Mouse (Mus musculus) lung, adult 2 months (tissue): ENCODE results near the gene Cdr2l. TPM values are rescaled to one million over a fixed set of nuclear protein-coding genes. Genes with fewer than 3 reads are reported as not detected.

Experiments used
- DNase-seq: peaks from one replicate; pipeline ENCODE4 v3.0.0; 2022
- H3K4me1 ChIP-seq: fragments of 200-500 bp; 2 replicates; pipeline ENCODE4 v1.6.1; 2011; ENCODE audit warnings: low read length; ENCODE audit not compliant: control insufficient read depth, insufficient read depth
- H3K4me3 ChIP-seq: fragments of 200-500 bp; replicated peaks from 2 replicates; pipeline ENCODE3; 2011; ENCODE audit warnings: low read depth, mild to moderate bottlenecking, control low read depth, low read length; ENCODE audit errors: extremely low read depth
- CTCF ChIP-seq: fragments of 200-500 bp; IDR thresholded peaks from 2 replicates; pipeline ENCODE4 v1.5.1; 2011; ENCODE audit warnings: mild to moderate bottlenecking, low read length, control low read depth; ENCODE audit not compliant: insufficient read depth
- POLR2A ChIP-seq: fragments of 200-500 bp; IDR thresholded peaks from 2 replicates; pipeline ENCODE4 v1.6.1; 2011; ENCODE audit warnings: low read depth, mild to moderate bottlenecking, control low read depth, low read length, borderline replicate concordance; ENCODE audit errors: extremely low read depth
- WGBS: fragments of 180-500 bp; shearing (Covaris S2); methylation state at CpG from one replicate; pipeline ENCODE4 v1.1.7; 2018; 5-methylcytosine and 5-hydroxymethylcytosine counted together
- polyA plus RNA-seq: library from polyadenylated mRNA; depleted of rRNA; stranded (reverse); fragments of >200 nt; gene quantifications from 2 replicates; pipeline ENCODE4 v1.2.3, GENCODE M21; 2012; rRNA removed

Gene Cdr2l
- polyA plus RNA-seq, 1 experiment: 29.1 TPM

GRCm38 (mm10) chr11:115437571-115438122, 55.9 kb downstream of the Cdr2l start:
- no peaks in the 10 kb centered on the region for H3K4me1 ChIP-seq
- no peak for TF ChIP-seq CTCF
- no peak for TF ChIP-seq POLR2A
- no peak for DNase-seq
- H3K4me3 ChIP-seq: no peak overlapping the region
- WGBS: 63% methylated on average over 5 of the region's 5 CpGs

GRCm38 (mm10) chr11:115439326-115439725, 57.6 kb downstream of the Cdr2l start:
- Histone ChIP-seq H3K4me3 (no peak overlapping the region), H3K4me1 (no peaks in the 10 kb centered on the region)
- 77% methylated on average over 3 of the region's 3 CpGs for WGBS
- TF ChIP-seq CTCF (no peak), POLR2A (no peak)
- DNase-seq: no peak

GRCm38 (mm10) chr11:115439906-115440595, 58.3 kb downstream of the Cdr2l start, which contains the start of gene Trim80:
Trim80 (plus strand) TSS chr11:115440545.
- 96% methylated on average over 9 of the region's 9 CpGs for WGBS
- TF ChIP-seq POLR2A (no peak), CTCF (no peak)
- DNase-seq: no peak

DNA sequence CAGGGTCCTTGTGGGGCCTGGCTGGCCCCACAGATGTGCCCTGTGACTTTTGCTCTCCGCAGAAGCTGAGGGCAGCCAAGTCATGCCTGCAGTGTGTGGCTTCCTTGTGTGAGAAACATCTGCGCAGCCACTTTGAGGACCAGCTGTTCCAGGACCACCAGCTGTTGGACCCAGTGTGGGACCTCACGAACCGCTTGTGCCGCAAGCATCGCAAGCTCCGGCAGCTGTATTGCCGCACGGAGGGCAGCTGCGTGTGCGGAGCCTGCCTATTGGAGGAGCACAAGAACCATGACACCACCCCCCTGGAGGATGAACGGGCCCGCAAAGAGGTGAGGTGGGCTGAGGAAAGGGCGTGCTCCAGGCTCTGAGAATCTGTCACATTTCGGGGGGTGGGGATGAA, 59.7 kb downstream of the Cdr2l start:
- no peak for DNase-seq
- no peaks in the 10 kb centered on the region for H3K4me1 ChIP-seq
- H3K4me3 ChIP-seq: no peak overlapping the region
- TF ChIP-seq POLR2A (no peak), CTCF (no peak)
- WGBS: 72% methylated on average over 15 of the region's 15 CpGs

More at GRCm38 (mm10) chr11:115439906-115440595, 58.3 kb downstream of the Cdr2l start, which contains the start of gene Trim80:
- no peak within 1 kb of the TSS for H3K4me3 ChIP-seq
- no peaks in the 10 kb centered on the region for H3K4me1 ChIP-seq

Other genes with a start within 250 kb of the Cdr2l start
- 12.2 and 20.6 TPM in 2 replicates for gene Cd300lf, start 247.9 kb upstream of the Cdr2l start, polyA plus RNA-seq
- 46.8 and 60.1 TPM in 2 replicates for gene Slc9a3r1, start 218.6 kb upstream of the Cdr2l start, polyA plus RNA-seq
- gene Tmem104, start 194.4 kb upstream of the Cdr2l start, polyA plus RNA-seq: 19.1 and 21.6 TPM in 2 replicates
- gene Nat9, start 194.1 kb upstream of the Cdr2l start, polyA plus RNA-seq: 18.8 and 26.4 TPM in 2 replicates
- gene Grin2c, start 114.7 kb upstream of the Cdr2l start, polyA plus RNA-seq: 4.8 and 6.5 TPM in 2 replicates
- gene Fdxr, start 104.9 kb upstream of the Cdr2l start, polyA plus RNA-seq: 11.1 and 13.0 TPM in 2 replicates
- 2.8 and 3.8 TPM in 2 replicates for gene Fads6, start 84.3 kb upstream of the Cdr2l start, polyA plus RNA-seq
- 8.3 TPM in 1 of 2 replicates, not detected in the other for gene Otop2, start 74.8 kb upstream of the Cdr2l start, polyA plus RNA-seq
- gene Ush1g, start 59.9 kb upstream of the Cdr2l start, polyA plus RNA-seq: 0.11 and 0.17 TPM in 2 replicates
- gene Otop3, start 47.2 kb upstream of the Cdr2l start, polyA plus RNA-seq: 0.05 and 7.8 TPM in 2 replicates
- 43.3 and 45.0 TPM in 2 replicates for gene Hid1, start 14.2 kb upstream of the Cdr2l start, polyA plus RNA-seq
- gene Mrpl58, start 21.8 kb downstream of the Cdr2l start, polyA plus RNA-seq: 52.3 and 80.8 TPM in 2 replicates
- 52.4 and 108 TPM in 2 replicates for gene Atp5h, start 38.0 kb downstream of the Cdr2l start, polyA plus RNA-seq
- 33.3 and 36.6 TPM in 2 replicates for gene Kctd2, start 38.2 kb downstream of the Cdr2l start, polyA plus RNA-seq
- 0.07 and 0.13 TPM in 2 replicates for gene Trim80, start 58.6 kb downstream of the Cdr2l start, polyA plus RNA-seq
- gene Slc16a5, start 80.6 kb downstream of the Cdr2l start, polyA plus RNA-seq: 0.80 and 0.95 TPM in 2 replicates
- 11.6 and 12.0 TPM in 2 replicates for gene Armc7, start 93.8 kb downstream of the Cdr2l start, polyA plus RNA-seq
- 47.1 and 54.9 TPM in 2 replicates for gene Nt5c, start 109.9 kb downstream of the Cdr2l start, polyA plus RNA-seq
- gene Jpt1, start 132.5 kb downstream of the Cdr2l start, polyA plus RNA-seq: 114 and 147 TPM in 2 replicates
- gene Sumo2, start 154.4 kb downstream of the Cdr2l start, polyA plus RNA-seq: 43.5 and 67.9 TPM in 2 replicates
- gene Nup85, start 182.5 kb downstream of the Cdr2l start, polyA plus RNA-seq: 32.8 and 41.8 TPM in 2 replicates
- gene Mrps7, start 222.0 kb downstream of the Cdr2l start, polyA plus RNA-seq: 13.0 and 15.8 TPM in 2 replicates
- gene Gga3, start 222.1 kb downstream of the Cdr2l start, polyA plus RNA-seq: 28.9 and 40.4 TPM in 2 replicates
- 82.0 and 108 TPM in 2 replicates for gene Mif4gd, start 231.1 kb downstream of the Cdr2l start, polyA plus RNA-seq
- 38.4 and 45.9 TPM in 2 replicates for gene Slc25a19, start 246.4 kb downstream of the Cdr2l start, polyA plus RNA-seq